Mouse (Mus musculus): ENCODE measurements around the gene Hs6st2. TPM values are rescaled to one million over a fixed set of nuclear protein-coding genes. Genes with fewer than 3 reads are reported as not detected.

Gene Hs6st2
- polyA plus RNA-seq, 1 experiment: 0.38 TPM

- Histone ChIP-seq H3K4me3 (ENCODE audit: low read depth, low read length) (no peak overlapping the region), H3K27ac (ENCODE audit: insufficient read depth, low read depth, low read length) (no peak overlapping the region), H3K27me3 (ENCODE audit: control insufficient read depth, insufficient read depth, low read length) (no peaks in the 10 kb centered on the region), H3K36me3 (ENCODE audit: control insufficient read depth, insufficient read depth, low read length) (no peaks in the 10 kb centered on the region), H3K4me1 (ENCODE audit: control insufficient read depth, insufficient read depth, insufficient read length, low read length) (no peaks in the 10 kb centered on the region)
- TF ChIP-seq CTCF (IDR thresholded peaks at IDR 0.05; ENCODE audit: extremely low read depth, insufficient read length, insufficient replicate concordance, low read depth, low read length) (no peak), POLR2A (IDR thresholded peaks at IDR 0.05; ENCODE audit: low read depth, low read length) (no peak)
- 74% methylated on average over 3 of the region's 3 CpGs for WGBS
Observed at GRCm38 (mm10) chrX:51585444-51585843, 96.2 kb downstream of the Hs6st2 start.

DNA sequence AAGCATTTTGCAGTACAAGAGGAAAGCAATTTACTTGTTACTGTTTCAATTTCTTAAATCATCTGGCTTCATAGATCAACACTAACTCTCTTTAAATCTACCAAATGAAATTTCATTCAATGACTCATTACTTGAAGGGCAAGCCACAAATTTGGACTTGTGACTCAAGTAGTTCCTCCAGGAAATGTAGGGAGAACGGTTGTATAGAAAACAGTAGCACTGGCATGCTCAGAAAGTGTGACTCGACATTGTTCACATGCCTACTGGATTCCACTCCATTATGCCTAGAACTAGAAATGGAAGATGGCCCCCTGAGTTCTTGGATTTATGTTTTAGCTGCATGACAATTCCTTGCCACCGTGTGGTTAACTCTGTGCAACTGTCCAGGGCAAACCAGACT lies 100.0 kb downstream of the Hs6st2 start:
- WGBS: 53% methylated on average over 3 of the region's 3 CpGs
- no peak overlapping the region for H3K4me3 ChIP-seq (ENCODE audit: low read depth, low read length)
- H3K27ac ChIP-seq (ENCODE audit: insufficient read depth, low read depth, low read length): no peak overlapping the region
- H3K4me1 ChIP-seq (ENCODE audit: control insufficient read depth, insufficient read depth, insufficient read length, low read length): no peaks in the 10 kb centered on the region
- no peak for TF ChIP-seq POLR2A (IDR thresholded peaks at IDR 0.05; ENCODE audit: low read depth, low read length)
- TF ChIP-seq CTCF (IDR thresholded peaks at IDR 0.05; ENCODE audit: extremely low read depth, insufficient read length, insufficient replicate concordance, low read depth, low read length): no peak
- H3K27me3 ChIP-seq (ENCODE audit: control insufficient read depth, insufficient read depth, low read length): no peaks in the 10 kb centered on the region
- H3K36me3 ChIP-seq (ENCODE audit: control insufficient read depth, insufficient read depth, low read length): no peaks in the 10 kb centered on the region

DNA sequence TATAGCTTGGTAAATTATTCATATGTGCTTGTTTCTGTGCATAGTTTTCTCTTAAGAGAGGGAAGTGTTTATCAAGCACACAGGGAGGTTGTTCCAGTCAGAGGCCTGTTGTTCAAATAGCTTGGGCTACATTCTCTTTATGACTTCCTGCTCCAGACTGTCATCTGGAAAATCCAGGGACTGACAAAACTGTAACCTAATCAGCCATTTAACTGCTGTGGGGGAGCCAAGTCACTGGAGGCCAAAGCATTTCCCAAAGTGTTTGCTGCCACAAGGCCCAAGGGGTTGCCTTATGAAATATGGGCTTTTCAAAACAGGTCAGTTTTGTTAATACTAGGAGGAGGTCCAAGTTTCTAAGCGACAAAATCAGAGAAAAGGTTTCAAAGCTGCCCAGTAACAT lies 119.8 kb downstream of the Hs6st2 start:
- TF ChIP-seq POLR2A (IDR thresholded peaks at IDR 0.05; ENCODE audit: low read depth, low read length) (no peak), CTCF (IDR thresholded peaks at IDR 0.05; ENCODE audit: extremely low read depth, insufficient read length, insufficient replicate concordance, low read depth, low read length) (no peak)
- Histone ChIP-seq H3K4me1 (ENCODE audit: control insufficient read depth, insufficient read depth, insufficient read length, low read length) (no peaks in the 10 kb centered on the region), H3K27me3 (ENCODE audit: control insufficient read depth, insufficient read depth, low read length) (no peaks in the 10 kb centered on the region), H3K4me3 (ENCODE audit: low read depth, low read length) (no peak overlapping the region), H3K36me3 (ENCODE audit: control insufficient read depth, insufficient read depth, low read length) (no peaks in the 10 kb centered on the region), H3K27ac (ENCODE audit: insufficient read depth, low read depth, low read length) (no peak overlapping the region)
- 64% methylated on average over 1 of the region's 1 CpGs for WGBS

GRCm38 (mm10) chrX:51539626-51540025 lies 142.0 kb downstream of the Hs6st2 start:
- 80% methylated on average over 5 of the region's 5 CpGs for WGBS
- no peak overlapping the region for H3K27ac ChIP-seq (ENCODE audit: insufficient read depth, low read depth, low read length)
- no peak overlapping the region for H3K4me3 ChIP-seq (ENCODE audit: low read depth, low read length)
- no peaks in the 10 kb centered on the region for H3K27me3 ChIP-seq (ENCODE audit: control insufficient read depth, insufficient read depth, low read length)
- no peaks in the 10 kb centered on the region for H3K4me1 ChIP-seq (ENCODE audit: control insufficient read depth, insufficient read depth, insufficient read length, low read length)
- TF ChIP-seq POLR2A (IDR thresholded peaks at IDR 0.05; ENCODE audit: low read depth, low read length) (no peak), CTCF (IDR thresholded peaks at IDR 0.05; ENCODE audit: extremely low read depth, insufficient read length, insufficient replicate concordance, low read depth, low read length) (no peak)
- H3K36me3 ChIP-seq (ENCODE audit: control insufficient read depth, insufficient read depth, low read length): no peaks in the 10 kb centered on the region

- TF ChIP-seq POLR2A (IDR thresholded peaks at IDR 0.05; ENCODE audit: low read depth, low read length) (no peak), CTCF (IDR thresholded peaks at IDR 0.05; ENCODE audit: extremely low read depth, insufficient read length, insufficient replicate concordance, low read depth, low read length) (no peak)
- no peaks in the 10 kb centered on the region for H3K27me3 ChIP-seq (ENCODE audit: control insufficient read depth, insufficient read depth, low read length)
- H3K4me3 ChIP-seq (ENCODE audit: low read depth, low read length): no peak overlapping the region
- 93% methylated on average over 3 of the region's 3 CpGs for WGBS
- no peaks in the 10 kb centered on the region for H3K36me3 ChIP-seq (ENCODE audit: control insufficient read depth, insufficient read depth, low read length)
- H3K4me1 ChIP-seq (ENCODE audit: control insufficient read depth, insufficient read depth, insufficient read length, low read length): no peaks in the 10 kb centered on the region
- no peak overlapping the region for H3K27ac ChIP-seq (ENCODE audit: insufficient read depth, low read depth, low read length)
Observed at GRCm38 (mm10) chrX:51537082-51537481, 144.6 kb downstream of the Hs6st2 start.

DNA sequence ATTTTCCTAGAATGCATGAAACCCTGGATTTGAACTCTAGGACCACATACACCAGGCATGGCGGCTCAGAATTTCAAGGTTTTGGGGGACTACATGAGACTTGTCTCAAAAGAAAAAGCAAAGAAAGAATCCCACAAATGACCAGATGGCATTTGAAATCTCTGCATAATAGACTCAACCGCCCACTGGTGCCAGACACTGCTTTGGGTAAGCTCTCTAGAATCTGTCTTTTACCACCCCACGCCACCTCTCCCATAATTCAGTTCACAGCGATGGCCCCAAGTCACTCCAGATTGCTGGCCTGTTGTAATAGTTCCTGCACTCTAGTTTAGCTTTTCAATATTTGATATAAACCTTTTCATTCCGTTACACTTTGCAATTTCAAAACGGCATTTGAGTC lies 146.4 kb downstream of the Hs6st2 start:
- TF ChIP-seq POLR2A (IDR thresholded peaks at IDR 0.05; ENCODE audit: low read depth, low read length) (no peak), CTCF (IDR thresholded peaks at IDR 0.05; ENCODE audit: extremely low read depth, insufficient read length, insufficient replicate concordance, low read depth, low read length) (no peak)
- no peaks in the 10 kb centered on the region for H3K36me3 ChIP-seq (ENCODE audit: control insufficient read depth, insufficient read depth, low read length)
- H3K27ac ChIP-seq (ENCODE audit: insufficient read depth, low read depth, low read length): no peak overlapping the region
- no peaks in the 10 kb centered on the region for H3K4me1 ChIP-seq (ENCODE audit: control insufficient read depth, insufficient read depth, insufficient read length, low read length)
- no peaks in the 10 kb centered on the region for H3K27me3 ChIP-seq (ENCODE audit: control insufficient read depth, insufficient read depth, low read length)
- no peak overlapping the region for H3K4me3 ChIP-seq (ENCODE audit: low read depth, low read length)
- WGBS: 89% methylated on average over 6 of the region's 6 CpGs

DNA sequence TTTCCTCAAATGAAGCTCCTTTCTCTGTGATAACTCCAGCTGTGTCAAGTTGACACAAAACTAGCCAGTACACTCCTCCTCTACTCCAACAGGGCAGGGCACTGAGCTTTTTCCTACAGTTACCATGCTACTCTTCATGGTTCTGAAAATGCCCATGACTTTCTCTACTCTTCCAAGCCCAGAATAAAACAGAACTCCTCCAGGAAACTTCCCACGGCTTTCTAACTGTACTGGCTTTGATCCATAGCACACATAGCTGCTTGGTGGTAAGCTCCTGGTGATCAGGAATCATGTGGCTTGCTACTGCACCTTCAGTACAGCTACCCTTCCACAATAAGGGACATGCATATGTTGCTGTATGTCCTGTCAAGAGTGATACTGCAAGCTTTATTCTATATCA lies 150.5 kb downstream of the Hs6st2 start:
- H3K27me3 ChIP-seq (ENCODE audit: control insufficient read depth, insufficient read depth, low read length): no peaks in the 10 kb centered on the region
- no peak overlapping the region for H3K27ac ChIP-seq (ENCODE audit: insufficient read depth, low read depth, low read length)
- no peaks in the 10 kb centered on the region for H3K4me1 ChIP-seq (ENCODE audit: control insufficient read depth, insufficient read depth, insufficient read length, low read length)
- TF ChIP-seq CTCF (IDR thresholded peaks at IDR 0.05; ENCODE audit: extremely low read depth, insufficient read length, insufficient replicate concordance, low read depth, low read length) (no peak), POLR2A (IDR thresholded peaks at IDR 0.05; ENCODE audit: low read depth, low read length) (no peak)
- H3K36me3 ChIP-seq (ENCODE audit: control insufficient read depth, insufficient read depth, low read length): no peaks in the 10 kb centered on the region
- WGBS: 73% methylated on average over 1 of the region's 1 CpGs
- no peak overlapping the region for H3K4me3 ChIP-seq (ENCODE audit: low read depth, low read length)

- H3K4me3 ChIP-seq (ENCODE audit: low read depth, low read length): no peak overlapping the region
- no peaks in the 10 kb centered on the region for H3K36me3 ChIP-seq (ENCODE audit: control insufficient read depth, insufficient read depth, low read length)
- no peaks in the 10 kb centered on the region for H3K4me1 ChIP-seq (ENCODE audit: control insufficient read depth, insufficient read depth, insufficient read length, low read length)
- H3K27me3 ChIP-seq (ENCODE audit: control insufficient read depth, insufficient read depth, low read length): no peaks in the 10 kb centered on the region
- no peak for TF ChIP-seq POLR2A (IDR thresholded peaks at IDR 0.05; ENCODE audit: low read depth, low read length)
- TF ChIP-seq CTCF (IDR thresholded peaks at IDR 0.05; ENCODE audit: extremely low read depth, insufficient read length, insufficient replicate concordance, low read depth, low read length): no peak
- H3K27ac ChIP-seq (ENCODE audit: insufficient read depth, low read depth, low read length): no peak overlapping the region
Observed at GRCm38 (mm10) chrX:51528601-51529000, 153.1 kb downstream of the Hs6st2 start.
